Mouse (Mus musculus): ENCODE measurements at regions not wholly inside any gene's neighbourhood (a gene's known extent, or its start where the extent isn't known, plus 50 kb on each side); places are given as distances from the start of the nearest gene placed in this dataset.

DNA sequence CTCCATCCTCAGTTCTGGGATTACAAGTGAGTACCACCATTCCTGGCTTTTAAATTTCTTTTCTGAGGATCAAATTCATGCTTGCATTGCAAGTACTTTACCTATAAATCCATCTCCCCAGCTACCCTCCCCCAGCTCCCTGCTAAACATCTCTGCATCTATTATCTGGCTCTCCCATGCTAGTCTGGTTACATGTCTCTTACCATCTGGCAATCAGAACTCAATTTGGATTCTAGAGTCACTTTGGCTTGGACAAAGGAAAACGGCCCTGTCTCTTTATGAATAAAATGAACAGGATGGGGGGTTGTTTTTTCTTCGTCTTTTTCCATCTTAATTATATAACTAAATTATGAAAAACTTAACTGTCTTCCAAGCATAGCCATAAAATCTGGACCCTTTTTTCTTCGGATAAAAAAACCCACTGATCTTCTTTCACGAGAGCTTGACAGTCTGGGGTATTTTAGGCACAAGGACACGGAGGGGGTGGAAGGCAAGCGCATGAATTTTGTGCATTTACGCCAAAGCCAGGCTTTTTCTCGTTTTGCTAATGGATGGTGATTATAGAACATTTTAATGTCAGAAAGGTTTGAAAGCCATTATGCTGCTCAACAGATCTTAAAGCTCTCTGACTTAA is 151.6 kb downstream of the Cmpk2 start:
- TF ChIP-seq MYC (IDR thresholded peaks at IDR 0.05; ENCODE audit: low read depth, low read length) (no peak), CTCF (conservative IDR thresholded peaks at IDR 0.05 in 1 of 2, IDR thresholded peaks at IDR 0.05 in 1 of 2; ENCODE audit: low read depth in 2 of 2, low read length in 2 of 2) (no peak), HCFC1 (IDR thresholded peaks at IDR 0.05; ENCODE audit: low read depth, low read length) (no peak), EP300 (IDR thresholded peaks at IDR 0.05; ENCODE audit: low read length) (no peak), POLR2A (IDR thresholded peaks at IDR 0.05; ENCODE audit: low read depth, low read length) (no peak), MXI1 (IDR thresholded peaks at IDR 0.05; ENCODE audit: low read depth, low read length) (no peak), MAZ (IDR thresholded peaks at IDR 0.05; ENCODE audit: low read depth, low read length) (no peak), ZNF384 (IDR thresholded peaks at IDR 0.05; ENCODE audit: low read depth, low read length) (no peak), ELF1 (IDR thresholded peaks at IDR 0.05; ENCODE audit: low read depth, low read length) (no peak), JUND (conservative IDR thresholded peaks at IDR 0.05; ENCODE audit: low read depth, low read length) (no peak), ZKSCAN1 (IDR thresholded peaks at IDR 0.05; ENCODE audit: borderline replicate concordance, low read depth, low read length) (no peak)
